Mouse (Mus musculus) C2C12 (cell line): ENCODE measurements around the gene Insrr. TPM values are rescaled to one million over a fixed set of nuclear protein-coding genes. Genes with fewer than 3 reads are reported as not detected.

Experiments used
- H3K27me3 ChIP-seq: one replicate; pipeline ENCODE4 v1.6.1; 2011; ENCODE audit not compliant: control insufficient read depth, insufficient read depth, insufficient read length
- H3K36me3 ChIP-seq: one replicate; pipeline ENCODE4 v1.6.1; 2011; ENCODE audit not compliant: control insufficient read depth, insufficient read depth
- H3K4me3 ChIP-seq: one replicate; pipeline ENCODE4 v1.5.1; 2011; ENCODE audit warnings: mild to moderate bottlenecking, control low read depth; ENCODE audit not compliant: poor library complexity, insufficient read depth, severe bottlenecking
- H3K79me2 ChIP-seq: one replicate; pipeline ENCODE4 v1.6.1; 2011; ENCODE audit not compliant: control insufficient read depth, insufficient read depth
- H3K79me3 ChIP-seq: one replicate; pipeline ENCODE4 v1.6.1; 2011; ENCODE audit warnings: low read depth, control low read depth
- H3ac ChIP-seq: one replicate; pipeline ENCODE3; 2011; ENCODE audit warnings: low read depth; ENCODE audit not compliant: control insufficient read depth, insufficient read length
- CEBPB ChIP-seq: IDR thresholded peaks from one replicate; pipeline ENCODE4 v1.6.1; 2011; ENCODE audit warnings: low read depth, mild to moderate bottlenecking, control low read depth, moderate library complexity
- CTCF ChIP-seq: IDR thresholded peaks from one replicate; pipeline ENCODE4 v1.5.1; 2011; ENCODE audit not compliant: control insufficient read depth, insufficient read depth, insufficient read length
- FOSL1 ChIP-seq: IDR thresholded peaks from one replicate; pipeline ENCODE4 v1.8.0; 2011; ENCODE audit warnings: mild to moderate bottlenecking, low read length; ENCODE audit not compliant: poor library complexity, insufficient read depth, severe bottlenecking
- MAX ChIP-seq: IDR thresholded peaks from one replicate; pipeline ENCODE4 v1.6.1; 2011; ENCODE audit warnings: mild to moderate bottlenecking, control low read depth
- MYOD1 ChIP-seq: IDR thresholded peaks from one replicate; pipeline ENCODE4 v1.6.1; 2011; ENCODE audit warnings: low read depth; ENCODE audit not compliant: control insufficient read depth, insufficient read length
- MYOG ChIP-seq: IDR thresholded peaks from one replicate; pipeline ENCODE4 v1.6.1; 2011; ENCODE audit not compliant: control insufficient read depth, insufficient read length; ENCODE audit errors: extremely low read depth
- USF1 ChIP-seq: IDR thresholded peaks from one replicate; pipeline ENCODE4 v1.6.1; 2011; ENCODE audit warnings: low read depth, mild to moderate bottlenecking, control low read depth, moderate library complexity
- polyA plus RNA-seq: library from polyadenylated mRNA; unstranded; fragments of >200 nt; fragmentation: generic; extraction: Trizol; gene quantifications from one replicate; pipeline ENCODE4 v1.2.1, GENCODE M21; 2012; ENCODE audit warnings: missing spikeins

Insrr gene
- polyA plus RNA-seq, 1 experiment: not detected

DNA sequence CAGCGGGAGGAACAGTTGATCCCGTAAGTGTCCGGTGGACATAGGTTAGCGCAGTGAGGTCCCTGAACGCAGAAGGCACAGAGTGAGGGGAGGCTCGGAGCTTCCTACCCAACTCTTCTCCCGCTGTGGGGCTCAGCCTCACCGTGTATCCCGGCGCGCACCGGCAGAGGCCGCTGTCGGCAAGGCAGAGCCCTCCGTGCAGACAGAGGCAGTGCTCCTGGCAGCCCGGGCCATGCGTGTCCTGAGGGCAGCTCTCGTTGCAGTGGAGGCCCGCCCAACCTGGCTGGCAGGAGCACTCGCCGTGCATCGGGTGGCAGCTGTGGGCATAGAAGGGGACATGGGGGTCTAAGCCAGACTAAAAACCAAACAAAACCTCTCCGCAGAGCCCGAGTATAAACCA, 40.8 kb upstream of the Insrr start:
- TF ChIP-seq FOSL1 (no peak), CTCF (peak; percentile 94)
- Histone ChIP-seq H3ac (no peak overlapping the region), H3K27me3 (peaks cover 9% of the 10 kb centered on the region), H3K79me2 (no peaks in the 10 kb centered on the region), H3K4me3 (no peak overlapping the region), H3K79me3 (no peaks in the 10 kb centered on the region), H3K36me3 (no peaks in the 10 kb centered on the region)

DNA sequence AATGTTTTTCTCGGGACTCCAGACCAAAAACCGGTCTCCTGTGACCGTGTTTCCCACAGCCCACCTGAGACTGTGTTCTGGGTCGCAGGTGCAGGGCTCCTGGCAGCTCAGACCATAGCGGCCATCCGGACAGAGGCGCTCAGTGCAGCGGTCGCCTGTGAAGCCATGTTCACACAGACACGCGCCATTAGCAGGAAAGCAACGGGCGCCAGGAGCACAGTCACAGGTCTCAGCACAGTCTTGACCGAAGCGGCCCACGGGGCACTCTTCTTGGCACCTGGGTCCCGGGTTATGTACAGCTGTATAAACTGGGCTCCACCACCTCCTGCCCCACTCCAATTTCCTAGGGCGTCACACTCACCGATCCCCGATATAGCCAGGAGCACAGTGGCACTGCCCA, 40.3 kb upstream of the Insrr start:
- Histone ChIP-seq H3ac (no peak overlapping the region), H3K79me2 (no peaks in the 10 kb centered on the region), H3K79me3 (no peaks in the 10 kb centered on the region), H3K4me3 (no peak overlapping the region), H3K27me3 (peaks cover 9% of the 10 kb centered on the region), H3K36me3 (no peaks in the 10 kb centered on the region)
- no peak for TF ChIP-seq CTCF
- no peak for TF ChIP-seq USF1
- TF ChIP-seq FOSL1: no peak

DNA sequence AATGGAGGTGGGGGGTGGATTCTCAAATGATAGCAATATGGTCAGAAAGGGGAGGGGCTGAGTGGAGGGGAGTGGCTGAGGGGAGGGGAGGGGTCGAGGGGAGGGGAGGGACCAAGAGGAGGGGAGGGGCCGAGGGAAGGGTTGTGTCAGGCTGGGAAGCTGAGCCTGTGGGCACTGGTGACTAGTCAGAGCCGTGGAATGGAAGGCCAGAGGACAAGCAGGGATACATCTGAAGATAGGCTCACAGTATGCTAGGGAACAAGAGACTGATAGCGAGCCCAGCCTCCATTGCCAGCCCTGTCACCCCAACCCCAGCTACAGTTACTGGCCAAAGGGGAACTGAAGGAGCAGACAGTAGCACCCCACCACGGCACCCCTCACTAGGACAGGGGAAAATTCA, 38.1 kb upstream of the Insrr start:
- Histone ChIP-seq H3K27me3 (peaks cover 5% of the 10 kb centered on the region), H3K79me3 (no peaks in the 10 kb centered on the region), H3ac (no peak overlapping the region), H3K36me3 (no peaks in the 10 kb centered on the region), H3K4me3 (no peak overlapping the region), H3K79me2 (no peaks in the 10 kb centered on the region)
- TF ChIP-seq FOSL1: no peak
- TF ChIP-seq CTCF: no peak
- TF ChIP-seq MYOG: no peak
- TF ChIP-seq MAX: no peak

DNA sequence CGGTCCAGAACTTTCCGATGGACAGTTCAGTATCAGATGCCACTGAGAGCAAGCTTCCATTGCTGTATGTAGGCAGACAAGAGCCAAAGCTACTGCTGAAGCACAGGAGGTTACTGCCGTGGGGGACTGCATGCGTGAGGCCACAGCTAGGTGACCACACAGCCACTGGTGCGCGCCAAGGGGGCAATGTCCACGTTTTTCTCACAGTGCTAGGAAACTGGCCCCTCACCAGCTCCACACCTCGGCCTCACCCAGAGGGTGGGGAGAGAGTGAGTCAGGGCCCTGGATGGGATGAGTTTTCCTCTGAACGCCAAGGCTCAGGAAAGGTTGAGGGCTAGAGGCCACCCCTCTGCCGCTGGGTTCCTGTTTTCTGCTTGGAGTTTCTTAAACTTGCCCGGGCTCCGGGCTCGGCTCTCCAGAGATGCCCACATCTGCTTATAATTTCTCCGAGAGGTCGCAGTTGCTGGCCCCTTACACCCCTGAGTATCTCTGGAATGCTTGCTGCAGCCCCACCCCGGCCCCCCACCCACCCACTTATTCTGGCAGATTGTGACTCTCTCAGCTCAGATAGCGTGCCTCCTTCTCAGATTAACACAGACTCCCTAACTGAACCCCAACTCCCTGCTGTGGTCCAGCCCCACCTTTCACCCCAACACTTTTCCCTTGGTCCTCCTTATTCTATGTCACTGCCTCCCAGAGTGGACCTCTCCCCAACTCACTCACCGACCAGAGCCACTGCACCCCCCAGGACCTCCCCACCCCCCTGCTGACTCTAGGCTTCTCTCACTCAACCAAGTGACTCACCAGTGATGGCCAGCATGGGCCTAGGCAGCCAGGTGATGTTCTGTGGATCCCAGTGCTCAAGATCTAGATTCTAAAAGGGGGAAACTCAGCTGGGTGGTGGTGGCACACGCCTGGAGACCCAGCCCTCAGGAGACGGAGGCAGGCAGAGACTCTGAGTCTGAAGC, 35.1 kb upstream of the Insrr start:
- H3K36me3 ChIP-seq: no peaks in the 10 kb centered on the region
- H3K27me3 ChIP-seq: no peaks in the 10 kb centered on the region
- H3K4me3 ChIP-seq: no peak overlapping the region
- TF ChIP-seq USF1 (no peak), FOSL1 (no peak), CEBPB (no peak), MAX (no peak), MYOG (no peak), CTCF (no peak), MYOD1 (no peak)
- H3ac ChIP-seq: no peak overlapping the region
- no peaks in the 10 kb centered on the region for H3K79me2 ChIP-seq
- H3K79me3 ChIP-seq: no peaks in the 10 kb centered on the region

DNA sequence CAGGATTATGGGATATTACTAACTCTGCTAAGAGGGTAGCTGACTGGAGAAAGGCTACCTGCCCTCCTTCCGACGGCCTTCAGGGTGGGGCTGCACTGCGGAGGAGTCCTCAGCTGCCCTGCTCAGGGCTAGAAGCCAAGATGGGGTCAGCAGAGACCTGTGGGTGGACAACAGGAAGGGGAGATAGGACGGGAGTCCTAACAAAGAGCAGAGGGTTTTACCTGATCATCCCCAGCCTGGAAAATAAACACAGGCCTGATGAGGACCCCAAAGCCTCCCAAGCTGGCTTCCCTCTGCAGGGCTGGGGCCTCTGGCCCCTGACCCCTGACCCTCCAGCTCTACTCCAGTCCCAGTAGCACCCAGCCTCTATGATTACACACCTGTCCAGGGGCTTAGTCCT, 33.5 kb upstream of the Insrr start:
- Histone ChIP-seq H3K27me3 (no peaks in the 10 kb centered on the region), H3ac (no peak overlapping the region), H3K79me2 (no peaks in the 10 kb centered on the region), H3K4me3 (no peak overlapping the region), H3K36me3 (no peaks in the 10 kb centered on the region), H3K79me3 (no peaks in the 10 kb centered on the region)
- TF ChIP-seq MAX (no peak), MYOG (no peak), USF1 (no peak), MYOD1 (no peak), FOSL1 (no peak), CTCF (no peak), CEBPB (no peak)

DNA sequence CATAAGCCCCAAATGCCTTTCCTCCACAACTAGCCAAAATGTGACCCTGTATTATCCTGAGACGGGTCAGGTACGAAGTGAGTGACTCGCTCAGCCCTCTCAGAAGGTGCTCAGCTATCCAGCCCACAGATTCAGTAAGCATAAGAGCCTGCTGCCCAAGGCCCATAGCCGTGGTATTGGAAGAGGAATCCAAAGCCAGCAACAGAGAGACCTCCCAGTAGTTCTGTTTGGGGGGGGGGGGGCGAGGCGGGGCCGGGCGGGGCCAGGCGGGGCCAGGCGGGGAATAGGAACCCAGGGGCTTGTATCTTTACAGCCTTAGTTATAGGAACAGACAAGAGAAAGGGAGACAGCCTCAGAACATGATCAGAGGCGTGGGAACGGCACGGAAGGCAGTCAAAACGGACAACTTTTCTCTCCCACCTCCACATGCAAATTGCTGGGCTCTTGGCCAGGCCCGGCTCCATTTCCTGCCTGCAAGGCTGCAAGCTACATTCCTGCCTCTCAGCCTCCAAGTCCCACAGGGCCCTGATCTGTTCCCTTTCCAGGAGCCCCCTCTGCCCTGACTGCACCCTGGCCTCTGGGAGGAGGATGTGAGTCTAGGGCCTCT, 33.0 kb upstream of the Insrr start:
- Histone ChIP-seq H3K27me3 (no peaks in the 10 kb centered on the region), H3K79me3 (no peaks in the 10 kb centered on the region), H3ac (no peak overlapping the region), H3K4me3 (no peak overlapping the region), H3K36me3 (no peaks in the 10 kb centered on the region), H3K79me2 (no peaks in the 10 kb centered on the region)
- TF ChIP-seq MYOG (no peak), FOSL1 (no peak), CEBPB (no peak), CTCF (no peak), MAX (no peak), MYOD1 (no peak)
